Mouse (Mus musculus): Measurements from ENCODE around the gene Fignl2. TPM values are rescaled to one million over a fixed set of nuclear protein-coding genes. Genes with fewer than 3 reads are reported as not detected.
A peak's percentile ranks its signal among the peaks of the same experiment; 100 is the strongest.

Gene Fignl2
- polyA plus RNA-seq, 1 experiment from 2014 or later: 0.20 TPM

DNA sequence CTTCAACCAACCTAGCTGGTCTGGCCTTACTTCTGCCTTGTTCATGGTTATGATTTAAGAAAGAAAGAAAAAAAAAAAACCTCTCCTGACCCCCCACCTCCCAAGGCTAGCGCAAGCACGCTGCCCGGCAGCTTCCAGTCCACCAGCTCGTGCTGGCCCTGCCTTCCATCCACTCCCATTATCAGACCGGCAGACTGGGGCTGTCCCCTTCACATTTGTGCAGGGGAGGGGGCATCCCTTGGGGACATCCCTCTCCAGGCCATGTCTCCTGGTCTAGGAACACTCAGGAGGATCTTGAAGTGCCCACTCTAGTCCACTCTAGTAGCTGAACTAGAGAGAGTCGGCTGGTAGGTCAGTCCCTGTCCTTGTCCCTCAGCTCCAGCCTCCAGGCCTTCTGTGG is 33.8 kb downstream of the Fignl2 start:
- Histone ChIP-seq H3K4me1 (peaks cover 17% of the 10 kb centered on the region), H3K27ac (replicated peaks) (no peak overlapping the region), H3K4me3 (replicated peaks) (no peak overlapping the region), H3K27me3 (replicated peaks) (peaks cover 53% of the 10 kb centered on the region), H3K9ac (replicated peaks) (no peak overlapping the region), H3K36me3 (peaks cover 24% of the 10 kb centered on the region), H3K4me2 (no peak overlapping the region), H3K9me3 (replicated peaks) (no peaks in the 10 kb centered on the region)
- WGBS: 48% methylated on average over 6 of the region's 6 CpGs
- no peak for ATAC-seq (ENCODE audit: low FRiP score)

DNA sequence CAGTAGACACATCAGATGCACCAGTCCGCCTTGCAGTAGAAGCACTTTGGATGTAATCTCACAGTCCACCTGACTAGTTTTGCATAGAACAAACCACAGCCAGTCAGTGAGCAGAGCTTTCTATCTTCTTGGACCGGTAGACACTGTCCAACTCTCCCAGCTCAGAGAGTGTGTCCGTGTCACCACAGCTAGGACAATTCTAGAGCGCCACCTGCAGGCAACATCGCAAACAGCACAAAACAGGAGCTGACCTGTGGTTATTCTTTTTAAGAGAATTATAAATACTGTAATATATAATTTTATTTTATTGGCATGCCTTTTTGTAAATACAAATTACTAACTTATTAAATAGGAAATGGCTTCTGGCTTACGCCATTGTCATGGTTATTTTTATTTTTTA is 35.8 kb downstream of the Fignl2 start:
- Histone ChIP-seq H3K4me3 (replicated peaks) (no peak overlapping the region), H3K9ac (replicated peaks) (no peak overlapping the region), H3K9me3 (replicated peaks) (no peaks in the 10 kb centered on the region), H3K4me1 (peaks cover 17% of the 10 kb centered on the region), H3K4me2 (no peak overlapping the region), H3K27ac (replicated peaks) (no peak overlapping the region), H3K27me3 (replicated peaks) (peaks cover 42% of the 10 kb centered on the region), H3K36me3 (peaks cover 25% of the 10 kb centered on the region)
- 27% methylated on average over 6 of the region's 6 CpGs for WGBS
- no peak for ATAC-seq (ENCODE audit: low FRiP score)

DNA sequence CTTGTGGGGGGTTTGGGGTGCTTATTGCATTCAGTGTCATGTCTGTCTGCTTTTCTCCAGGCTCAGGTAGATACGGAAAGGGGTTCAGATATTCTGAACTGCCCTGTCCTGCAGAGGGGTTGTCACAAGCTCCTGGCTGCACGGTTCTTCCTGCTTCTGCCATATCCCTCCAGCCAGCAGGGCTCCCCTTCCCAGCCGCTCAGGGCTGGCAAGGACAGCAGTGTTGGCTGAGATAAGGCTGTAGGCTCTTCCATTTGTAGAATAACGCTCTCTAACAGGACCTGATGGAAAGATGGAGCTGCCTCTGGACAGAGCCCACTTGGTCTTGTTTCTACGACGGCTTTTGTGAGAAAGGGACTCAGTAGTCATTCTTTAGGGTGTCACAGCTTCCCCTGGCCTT is 36.4 kb downstream of the Fignl2 start:
- H3K9ac ChIP-seq (replicated peaks): no peak overlapping the region
- no peaks in the 10 kb centered on the region for H3K9me3 ChIP-seq (replicated peaks)
- peaks cover 28% of the 10 kb centered on the region for H3K36me3 ChIP-seq
- WGBS: 77% methylated on average over 6 of the region's 6 CpGs
- H3K27me3 ChIP-seq (replicated peaks): peaks cover 36% of the 10 kb centered on the region
- ATAC-seq (ENCODE audit: low FRiP score): no peak
- no peak overlapping the region for H3K27ac ChIP-seq (replicated peaks)
- H3K4me2 ChIP-seq: no peak overlapping the region
- H3K4me1 ChIP-seq: peaks cover 12% of the 10 kb centered on the region
- no peak overlapping the region for H3K4me3 ChIP-seq (replicated peaks)

DNA sequence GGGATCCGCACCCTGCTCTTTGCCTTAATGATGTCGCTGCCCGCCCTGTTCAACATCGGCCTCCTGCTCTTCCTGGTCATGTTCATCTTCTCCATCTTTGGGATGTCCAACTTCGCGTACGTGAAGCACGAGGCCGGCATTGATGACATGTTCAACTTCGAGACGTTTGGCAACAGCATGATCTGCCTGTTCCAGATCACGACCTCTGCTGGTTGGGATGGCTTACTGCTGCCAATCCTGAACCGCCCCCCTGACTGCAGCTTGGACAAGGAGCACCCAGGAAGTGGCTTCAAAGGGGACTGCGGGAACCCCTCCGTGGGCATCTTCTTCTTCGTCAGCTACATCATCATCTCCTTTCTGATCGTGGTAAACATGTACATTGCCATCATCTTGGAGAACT is 38.7 kb downstream of the Fignl2 start:
- Histone ChIP-seq H3K9ac (replicated peaks) (no peak overlapping the region), H3K27ac (replicated peaks) (no peak overlapping the region), H3K27me3 (replicated peaks) (peaks cover 15% of the 10 kb centered on the region), H3K9me3 (replicated peaks) (no peaks in the 10 kb centered on the region), H3K4me3 (replicated peaks) (no peak overlapping the region), H3K36me3 (peaks cover 49% of the 10 kb centered on the region), H3K4me2 (no peak overlapping the region), H3K4me1 (no peaks in the 10 kb centered on the region; the same call in 1 of the 2 replicates)
- no peak for ATAC-seq (ENCODE audit: low FRiP score)
- 59% methylated on average over 17 of the region's 17 CpGs for WGBS

DNA sequence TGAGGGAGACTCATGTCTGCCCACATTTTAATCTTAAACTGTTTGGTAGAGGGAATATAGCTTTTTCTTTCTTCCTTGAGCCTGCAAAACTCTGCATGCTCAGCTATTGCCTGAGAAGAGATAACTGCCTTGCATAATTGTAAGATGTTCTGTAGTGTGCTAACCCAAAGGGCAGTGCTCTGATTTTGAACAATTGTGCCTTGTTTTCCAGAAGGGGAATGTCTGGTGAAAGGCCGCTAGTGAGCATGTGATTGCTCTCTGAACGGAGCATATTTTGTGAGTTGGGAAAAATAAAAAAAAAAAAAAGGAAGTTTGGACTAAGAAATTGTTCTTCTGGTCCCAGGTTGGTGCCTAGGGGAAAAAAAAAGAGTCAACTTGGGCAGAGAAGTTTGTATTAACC is 49.4 kb downstream of the Fignl2 start:
- no peak for ATAC-seq (ENCODE audit: low FRiP score)
- no peaks in the 10 kb centered on the region for H3K27me3 ChIP-seq (replicated peaks)
- no peaks in the 10 kb centered on the region for H3K4me1 ChIP-seq
- H3K27ac ChIP-seq (replicated peaks): no peak overlapping the region
- no peak overlapping the region for H3K4me2 ChIP-seq
- peaks cover 33% of the 10 kb centered on the region for H3K36me3 ChIP-seq
- WGBS: 63% methylated on average over 2 of the region's 2 CpGs
- no peak overlapping the region for H3K4me3 ChIP-seq (replicated peaks)
- no peak overlapping the region for H3K9ac ChIP-seq (replicated peaks)
- H3K9me3 ChIP-seq (replicated peaks): no peaks in the 10 kb centered on the region

DNA sequence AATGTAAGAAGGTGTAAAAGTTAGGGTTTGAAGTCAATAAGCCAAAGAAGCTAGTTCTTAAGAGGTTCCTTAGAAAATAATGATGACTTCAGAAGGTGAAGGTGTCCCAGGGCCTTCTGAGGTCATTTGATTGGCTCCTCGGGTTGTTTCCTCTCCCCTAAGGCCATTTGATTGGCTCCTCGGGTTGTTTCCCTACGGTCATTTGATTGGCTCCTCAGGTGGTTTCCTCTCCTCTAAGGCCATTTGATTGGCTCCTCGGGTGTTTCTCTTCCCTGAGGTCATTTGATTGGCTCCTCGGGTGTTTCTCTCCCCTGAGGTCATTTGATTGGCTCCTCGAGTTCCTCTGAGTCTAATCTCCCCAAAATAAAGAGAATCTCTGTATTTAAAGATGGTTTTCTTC is 67.0 kb downstream of the Fignl2 start:
- H3K9me3 ChIP-seq (replicated peaks): no peaks in the 10 kb centered on the region
- WGBS: 90% methylated on average over 6 of the region's 6 CpGs

DNA sequence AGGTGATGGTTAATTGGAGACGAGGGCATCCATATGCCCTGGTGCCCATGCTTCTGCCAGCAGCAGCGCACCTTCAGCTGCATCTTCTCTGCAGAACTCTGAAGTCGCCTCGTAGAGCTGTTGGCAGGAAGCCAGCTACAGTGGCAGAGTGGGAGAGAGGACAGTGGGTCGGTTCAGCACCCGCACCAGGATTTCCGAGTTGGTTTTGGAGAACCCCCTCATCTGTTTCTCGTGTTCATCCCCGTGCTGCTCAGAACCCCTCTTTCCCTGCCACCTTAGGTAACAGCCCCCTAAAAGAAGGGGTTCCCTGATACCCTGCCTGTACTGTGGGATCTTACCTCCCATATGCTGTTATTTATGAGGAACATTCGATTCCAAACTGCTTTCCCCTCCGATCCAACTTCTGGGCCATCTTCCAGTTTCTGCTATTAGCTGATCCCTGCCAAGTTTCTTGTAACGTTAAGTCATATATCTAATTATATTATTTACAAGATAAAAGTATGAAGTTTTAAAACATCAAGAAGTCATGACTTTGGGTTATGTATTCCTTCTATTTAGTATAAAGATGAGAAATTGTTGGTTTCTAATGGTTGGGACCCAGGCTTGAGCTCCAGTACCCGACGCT is 69.9 kb downstream of the Fignl2 start:
- Histone ChIP-seq H3K4me2 (no peak overlapping the region), H3K4me3 (replicated peaks) (no peak overlapping the region), H3K4me1 (peaks cover 7% of the 10 kb centered on the region; the same call in 1 of the 2 replicates), H3K9ac (replicated peaks) (no peak overlapping the region), H3K27ac (replicated peaks) (no peak overlapping the region), H3K36me3 (peaks cover 29% of the 10 kb centered on the region), H3K9me3 (replicated peaks) (no peaks in the 10 kb centered on the region), H3K27me3 (replicated peaks) (no peaks in the 10 kb centered on the region)
- no peak for ATAC-seq (ENCODE audit: low FRiP score)
- WGBS: 80% methylated on average over 14 of the region's 14 CpGs

More for the DNA sequence above, 67.0 kb downstream of the Fignl2 start:
- Histone ChIP-seq H3K9ac (replicated peaks) (no peak overlapping the region), H3K4me3 (replicated peaks) (no peak overlapping the region), H3K36me3 (peaks cover 50% of the 10 kb centered on the region), H3K27me3 (replicated peaks) (no peaks in the 10 kb centered on the region), H3K4me1 (peaks cover 7% of the 10 kb centered on the region; the same call in 1 of the 2 replicates), H3K27ac (replicated peaks) (no peak overlapping the region), H3K4me2 (no peak overlapping the region)
- ATAC-seq (ENCODE audit: low FRiP score): no peak

DNA sequence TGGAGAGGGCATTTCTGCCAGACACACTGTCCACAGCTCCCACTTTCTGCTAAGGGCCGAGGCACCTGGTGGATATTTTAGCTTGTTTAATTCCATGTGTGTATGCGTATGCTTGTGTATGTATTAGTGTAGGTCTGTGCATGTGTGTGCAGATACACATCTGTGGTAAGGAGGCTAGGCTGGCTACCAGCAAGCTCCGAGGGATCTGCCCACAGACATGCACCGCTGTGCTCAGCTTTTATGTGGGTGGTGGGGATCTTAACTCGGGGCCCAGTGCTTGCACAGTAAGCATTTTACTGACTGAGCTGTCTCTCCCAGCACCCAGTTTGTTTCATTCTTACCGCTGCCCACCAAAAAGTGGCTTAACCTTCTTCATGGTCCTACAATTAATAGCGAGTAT is 71.1 kb downstream of the Fignl2 start:
- WGBS: 78% methylated on average over 7 of the region's 7 CpGs
- H3K4me2 ChIP-seq: peak overlapping the region; percentile 54; the same call in 1 of the 2 replicates

DNA sequence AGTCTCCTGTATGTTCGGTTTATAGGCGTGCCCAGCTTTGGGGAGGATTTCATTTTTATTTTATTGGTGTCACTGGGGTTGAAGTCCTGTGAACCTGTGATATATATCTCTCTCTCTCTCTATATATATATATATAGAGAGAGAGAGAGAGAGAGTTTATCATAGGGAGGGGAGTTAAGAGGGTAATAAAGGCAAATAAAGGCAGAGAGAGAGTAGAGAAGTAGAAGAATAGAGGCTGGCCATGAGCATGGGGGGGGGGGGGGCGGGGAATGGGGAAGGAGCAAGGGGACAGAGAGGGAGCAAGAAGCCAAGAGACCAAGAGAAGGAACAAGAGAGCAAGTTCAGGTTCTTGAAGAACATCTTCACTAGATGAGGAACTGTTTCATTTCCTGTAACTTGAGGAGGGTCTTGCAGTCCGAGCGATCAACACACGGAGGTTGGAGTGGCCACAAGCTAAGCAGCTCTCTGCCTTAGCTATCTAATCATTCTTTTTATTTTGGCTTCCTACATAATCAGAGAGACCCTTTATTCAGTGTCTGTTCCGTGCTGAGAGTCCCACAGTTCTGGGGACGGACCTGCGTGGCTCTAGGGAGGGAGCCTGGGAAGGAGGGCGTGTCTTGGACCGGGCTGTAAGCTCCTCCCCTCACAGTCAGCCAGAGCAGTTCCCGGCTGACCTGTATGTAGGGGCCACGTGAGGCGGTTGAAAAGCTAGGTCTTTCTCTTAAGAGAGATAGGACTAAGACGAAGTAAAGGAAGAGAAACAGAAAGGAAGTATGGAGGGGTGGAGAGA is 71.9 kb downstream of the Fignl2 start:
- Histone ChIP-seq H3K4me3 (replicated peaks) (peak overlapping the region; percentile 27), H3K27ac (replicated peaks) (no peak overlapping the region), H3K27me3 (replicated peaks) (no peaks in the 10 kb centered on the region), H3K9me3 (replicated peaks) (no peaks in the 10 kb centered on the region), H3K4me1 (peaks cover 7% of the 10 kb centered on the region; the same call in 1 of the 2 replicates), H3K36me3 (peaks cover 28% of the 10 kb centered on the region), H3K4me2 (peak overlapping the region; percentile 54), H3K9ac (replicated peaks) (no peak overlapping the region; the same call in 1 of the 2 replicates)
- no peak for ATAC-seq (ENCODE audit: low FRiP score)
- WGBS: 12% methylated on average over 14 of the region's 15 CpGs

More for the DNA sequence above, 71.1 kb downstream of the Fignl2 start:
- Histone ChIP-seq H3K4me1 (peaks cover 7% of the 10 kb centered on the region; the same call in 1 of the 2 replicates), H3K4me3 (replicated peaks) (no peak overlapping the region), H3K27me3 (replicated peaks) (no peaks in the 10 kb centered on the region), H3K36me3 (peaks cover 25% of the 10 kb centered on the region), H3K9me3 (replicated peaks) (no peaks in the 10 kb centered on the region), H3K9ac (replicated peaks) (no peak overlapping the region; the same call in 1 of the 2 replicates), H3K27ac (replicated peaks) (no peak overlapping the region)
- ATAC-seq (ENCODE audit: low FRiP score): no peak

DNA sequence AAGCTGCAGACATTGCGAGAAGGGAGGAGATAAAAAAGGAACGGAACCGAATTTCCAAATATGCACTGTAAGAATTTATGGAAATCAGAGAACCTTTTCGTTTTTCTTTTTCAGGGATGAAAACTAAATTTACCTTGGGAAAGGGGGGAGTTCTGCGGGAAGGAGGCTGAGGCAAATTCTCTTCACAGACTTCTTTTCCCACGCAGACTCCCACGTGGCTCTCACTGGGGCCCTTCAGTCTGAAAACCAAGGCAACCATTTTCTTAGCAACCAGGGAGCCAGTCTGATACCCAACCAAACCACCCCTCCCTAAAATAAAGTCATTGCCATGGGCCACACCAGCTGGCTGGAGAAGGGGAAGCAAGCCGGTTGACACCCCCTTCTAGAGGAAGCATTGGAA is 72.7 kb downstream of the Fignl2 start:
- Histone ChIP-seq H3K27ac (replicated peaks) (no peak overlapping the region), H3K27me3 (replicated peaks) (no peaks in the 10 kb centered on the region), H3K9me3 (replicated peaks) (no peaks in the 10 kb centered on the region), H3K36me3 (peaks cover 21% of the 10 kb centered on the region), H3K4me3 (replicated peaks) (no peak overlapping the region), H3K9ac (replicated peaks) (no peak overlapping the region), H3K4me1 (peaks cover 7% of the 10 kb centered on the region; the same call in 1 of the 2 replicates), H3K4me2 (no peak overlapping the region)
- ATAC-seq (ENCODE audit: low FRiP score): no peak
- WGBS: 78% methylated on average over 8 of the region's 8 CpGs

DNA sequence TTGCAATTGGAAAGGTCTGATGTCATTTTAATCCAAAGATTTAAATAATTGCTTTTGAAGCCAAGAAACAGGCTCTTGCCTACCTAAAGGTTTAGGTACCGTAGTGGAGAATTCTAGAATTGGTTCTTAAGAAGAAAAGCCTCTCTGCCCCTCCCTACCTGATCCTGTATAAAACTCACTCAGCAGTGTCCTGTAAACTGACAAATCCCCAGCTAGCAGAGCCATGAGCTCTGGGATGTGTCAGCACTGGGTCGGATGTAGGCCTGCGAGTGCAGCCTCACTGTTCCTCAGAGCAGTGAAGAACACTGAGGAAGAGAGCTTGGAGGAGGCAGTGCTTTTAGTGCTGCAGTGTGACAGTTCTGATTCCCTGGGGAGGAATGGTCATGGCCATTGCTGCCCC is 73.8 kb downstream of the Fignl2 start:
- WGBS: 78% methylated on average over 3 of the region's 3 CpGs
- no peaks in the 10 kb centered on the region for H3K27me3 ChIP-seq (replicated peaks)
- no peak overlapping the region for H3K9ac ChIP-seq (replicated peaks)

DNA sequence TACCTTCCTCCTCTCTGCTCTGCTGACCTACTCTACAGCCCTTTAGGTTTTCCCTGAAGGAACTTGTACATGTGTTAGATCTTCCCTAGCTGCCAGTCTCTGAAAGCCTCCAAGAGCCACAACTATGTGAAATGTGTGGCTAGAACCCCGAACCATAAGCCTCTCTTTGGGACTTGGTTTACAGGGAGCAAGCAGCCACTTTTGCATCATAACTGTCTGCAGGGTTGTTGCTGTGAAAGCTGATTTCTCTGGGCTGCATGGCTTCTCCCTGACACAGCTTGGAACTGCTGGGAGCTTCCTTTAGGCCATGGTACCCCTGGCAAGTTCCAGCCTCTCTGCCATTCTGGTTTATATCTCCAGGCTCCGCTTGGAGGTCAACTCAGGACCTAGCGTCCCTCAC is 75.9 kb downstream of the Fignl2 start:
- H3K9me3 ChIP-seq (replicated peaks): no peaks in the 10 kb centered on the region
- peaks cover 10% of the 10 kb centered on the region for H3K36me3 ChIP-seq
- no peaks in the 10 kb centered on the region for H3K27me3 ChIP-seq (replicated peaks)
- no peak overlapping the region for H3K4me3 ChIP-seq (replicated peaks)
- no peak overlapping the region for H3K27ac ChIP-seq (replicated peaks)
- 96% methylated on average over 3 of the region's 3 CpGs for WGBS
- no peak for ATAC-seq (ENCODE audit: low FRiP score)
- no peak overlapping the region for H3K4me2 ChIP-seq
- H3K9ac ChIP-seq (replicated peaks): no peak overlapping the region
- peaks cover 7% of the 10 kb centered on the region; the same call in 1 of the 2 replicates for H3K4me1 ChIP-seq

More for the DNA sequence above, 73.8 kb downstream of the Fignl2 start:
- Histone ChIP-seq H3K36me3 (peaks cover 19% of the 10 kb centered on the region), H3K27ac (replicated peaks) (no peak overlapping the region), H3K4me3 (replicated peaks) (no peak overlapping the region), H3K4me2 (no peak overlapping the region), H3K9me3 (replicated peaks) (no peaks in the 10 kb centered on the region), H3K4me1 (peaks cover 7% of the 10 kb centered on the region; the same call in 1 of the 2 replicates)
- ATAC-seq (ENCODE audit: low FRiP score): no peak
